Mouse (Mus musculus): ENCODE measurements at regions not wholly inside any gene's neighbourhood (a gene's known extent, or its start where the extent isn't known, plus 50 kb on each side); places are given as distances from the start of the nearest gene placed in this dataset.

DNA sequence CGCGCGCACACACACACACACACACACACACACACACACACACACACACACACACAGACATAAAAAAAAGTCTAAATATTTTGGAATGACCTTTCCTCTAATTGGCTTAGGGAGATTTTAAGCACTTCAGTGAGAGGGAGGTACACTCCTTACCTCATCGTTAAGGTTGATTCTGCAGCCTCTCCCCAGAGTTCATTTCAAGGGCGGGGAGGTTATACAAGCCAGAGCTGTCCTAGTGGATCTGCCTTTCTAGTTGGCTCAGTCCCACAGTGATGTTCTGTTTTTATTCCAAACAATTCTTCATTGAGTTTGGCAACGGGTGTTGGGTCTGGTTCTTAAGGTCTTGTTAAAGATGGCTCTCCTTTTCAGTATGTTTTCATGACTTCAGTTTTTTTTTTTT lies 64.8 kb upstream of the Eif4g2 start:
- TF ChIP-seq GATA2 (IDR thresholded peaks at IDR 0.05; ENCODE audit: borderline replicate concordance, low read depth, low read length), result no peak
- no peak for TF ChIP-seq POLR2AphosphoS5 (IDR thresholded peaks at IDR 0.05; ENCODE audit: insufficient replicate concordance, low read depth, low read length)
- TF ChIP-seq CTCF (IDR thresholded peaks at IDR 0.05; ENCODE audit: low read depth, low read length), result no peak
- no peak for TF ChIP-seq TAL1 (conservative IDR thresholded peaks at IDR 0.05; ENCODE audit: low read depth, low read length)
- TF ChIP-seq GATA1 (IDR thresholded peaks at IDR 0.05; ENCODE audit: borderline replicate concordance, low read length), result no peak
- DNase-seq (ENCODE audit: low spot score) (no peak), ATAC-seq (ENCODE audit: extremely low read depth, insufficient number of reproducible peaks, low FRiP score, poor library complexity, severe bottlenecking) (no peak)
- Histone ChIP-seq H3K9me3 (replicated peaks) (no peaks in the 10 kb centered on the region), H3K27me3 (ENCODE audit: insufficient read depth, low read length) (peaks cover 7% of the 10 kb centered on the region; the same call in 1 of the 2 replicates), H3K4me1 (ENCODE audit: insufficient read depth, low read depth, low read length) (no peaks in the 10 kb centered on the region), H3K36me3 (replicated peaks) (no peaks in the 10 kb centered on the region), H3K4me3 (ENCODE audit: low read depth, low read length) (no peak overlapping the region)

DNA sequence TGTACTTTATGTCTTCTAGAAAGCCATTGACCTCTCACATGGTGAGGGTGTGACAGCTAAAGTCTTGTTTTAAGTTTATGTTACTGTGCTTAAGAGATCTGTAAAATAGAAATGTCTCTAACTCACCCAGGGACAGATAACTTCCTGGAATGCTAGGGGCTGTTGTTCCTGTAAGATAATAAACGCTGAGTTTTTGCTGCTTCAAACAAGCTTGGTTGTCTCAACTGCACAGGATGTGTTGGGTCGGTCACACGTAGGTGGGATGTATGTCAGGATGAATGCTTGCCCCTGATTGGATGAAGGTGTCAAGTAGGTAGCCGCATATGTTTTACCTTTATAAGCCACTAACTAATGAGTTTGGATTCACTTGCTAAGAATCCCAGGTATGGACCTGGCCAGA lies 63.8 kb upstream of the Eif4g2 start:
- Histone ChIP-seq H3K9me3 (replicated peaks) (no peaks in the 10 kb centered on the region), H3K4me1 (ENCODE audit: insufficient read depth, low read depth, low read length) (no peaks in the 10 kb centered on the region), H3K36me3 (replicated peaks) (no peaks in the 10 kb centered on the region), H3K4me3 (ENCODE audit: low read depth, low read length) (no peak overlapping the region), H3K27me3 (ENCODE audit: insufficient read depth, low read length) (peaks cover 4% of the 10 kb centered on the region; the same call in 1 of the 2 replicates)
- no peak for ATAC-seq (ENCODE audit: extremely low read depth, insufficient number of reproducible peaks, low FRiP score, poor library complexity, severe bottlenecking)
- TF ChIP-seq GATA1 (IDR thresholded peaks at IDR 0.05; ENCODE audit: borderline replicate concordance, low read length), result no peak
- TF ChIP-seq TAL1 (conservative IDR thresholded peaks at IDR 0.05; ENCODE audit: low read depth, low read length), result no peak
- no peak for TF ChIP-seq GATA2 (IDR thresholded peaks at IDR 0.05; ENCODE audit: borderline replicate concordance, low read depth, low read length)
- TF ChIP-seq CTCF (IDR thresholded peaks at IDR 0.05; ENCODE audit: low read depth, low read length), result no peak
- TF ChIP-seq POLR2AphosphoS5 (IDR thresholded peaks at IDR 0.05; ENCODE audit: insufficient replicate concordance, low read depth, low read length), result no peak
- DNase-seq (ENCODE audit: low spot score), result no peak

DNA sequence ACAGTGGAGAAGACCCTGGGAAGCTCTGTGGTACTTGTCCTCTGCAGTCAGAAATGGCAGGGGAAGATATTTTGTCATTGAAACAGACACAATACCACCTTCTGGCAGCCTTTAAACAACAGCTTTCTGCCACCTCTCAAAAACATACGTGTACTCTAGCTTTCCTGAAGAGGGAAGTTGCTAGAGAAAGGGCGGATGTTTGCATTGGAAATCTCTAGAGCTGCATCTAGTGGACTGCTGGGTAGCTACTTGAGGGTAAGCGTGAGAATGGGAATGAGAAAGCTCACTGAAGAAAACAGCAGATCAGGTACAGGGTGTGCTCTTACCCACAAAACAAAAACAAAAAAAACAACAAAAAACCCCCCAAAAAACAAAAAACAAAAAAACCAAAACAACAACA lies 61.4 kb upstream of the Eif4g2 start:
- DNase-seq (ENCODE audit: low spot score), result no peak
- no peak overlapping the region for H3K4me3 ChIP-seq (ENCODE audit: low read depth, low read length)
- H3K27me3 ChIP-seq (ENCODE audit: insufficient read depth, low read length), result peaks cover 2% of the 10 kb centered on the region; the same call in 1 of the 2 replicates
- no peak for ATAC-seq (ENCODE audit: extremely low read depth, insufficient number of reproducible peaks, low FRiP score, poor library complexity, severe bottlenecking)
- H3K4me1 ChIP-seq (ENCODE audit: insufficient read depth, low read depth, low read length), result no peaks in the 10 kb centered on the region
- no peaks in the 10 kb centered on the region for H3K36me3 ChIP-seq (replicated peaks)
- H3K9me3 ChIP-seq (replicated peaks), result no peaks in the 10 kb centered on the region
- TF ChIP-seq POLR2AphosphoS5 (IDR thresholded peaks at IDR 0.05; ENCODE audit: insufficient replicate concordance, low read depth, low read length), result no peak
- no peak for TF ChIP-seq CTCF (IDR thresholded peaks at IDR 0.05; ENCODE audit: low read depth, low read length)
- TF ChIP-seq GATA2 (IDR thresholded peaks at IDR 0.05; ENCODE audit: borderline replicate concordance, low read depth, low read length), result no peak
- TF ChIP-seq GATA1 (IDR thresholded peaks at IDR 0.05; ENCODE audit: borderline replicate concordance, low read length), result no peak
- TF ChIP-seq TAL1 (conservative IDR thresholded peaks at IDR 0.05; ENCODE audit: low read depth, low read length), result no peak

DNA sequence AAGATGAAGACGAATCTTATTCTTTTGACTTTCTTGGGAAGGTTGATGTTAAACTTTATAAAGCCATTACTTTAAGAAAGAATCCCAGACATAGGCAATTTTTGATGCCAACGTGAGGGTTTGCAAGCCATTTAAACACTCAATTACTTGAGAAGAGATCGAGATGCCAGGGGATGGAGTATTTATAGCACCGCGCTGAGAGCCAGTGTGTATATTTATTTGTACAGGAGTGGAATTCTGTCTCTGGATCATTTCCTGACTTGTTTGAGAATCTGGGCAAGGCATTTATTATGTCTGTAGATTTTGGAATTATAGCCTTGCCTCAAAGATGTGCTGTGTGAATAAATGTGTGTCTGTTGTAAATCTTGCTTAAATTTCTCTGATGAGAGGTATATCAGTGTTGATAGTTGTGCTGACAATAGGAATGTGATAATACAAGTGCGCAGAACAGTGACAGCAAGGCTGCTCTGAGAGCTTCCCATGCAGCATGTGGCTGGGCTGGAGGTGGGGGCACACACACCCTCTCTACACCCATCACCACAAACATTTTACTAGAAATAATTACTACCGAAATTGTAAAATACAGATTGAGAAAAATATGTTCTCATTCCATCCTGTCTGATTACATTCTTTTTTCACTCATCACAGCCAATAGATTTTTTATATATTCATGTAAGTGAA lies 58.6 kb upstream of the Eif4g2 start:
- no peak for ATAC-seq (ENCODE audit: extremely low read depth, insufficient number of reproducible peaks, low FRiP score, poor library complexity, severe bottlenecking)
- DNase-seq (ENCODE audit: low spot score), result no peak
- Histone ChIP-seq H3K27me3 (ENCODE audit: insufficient read depth, low read length) (peaks cover 2% of the 10 kb centered on the region; the same call in 1 of the 2 replicates), H3K9me3 (replicated peaks) (no peaks in the 10 kb centered on the region), H3K4me1 (ENCODE audit: insufficient read depth, low read depth, low read length) (peaks cover 7% of the 10 kb centered on the region; the same call in 1 of the 2 replicates), H3K36me3 (replicated peaks) (no peaks in the 10 kb centered on the region), H3K4me3 (ENCODE audit: low read depth, low read length) (no peak overlapping the region)
- TF ChIP-seq TAL1 (conservative IDR thresholded peaks at IDR 0.05; ENCODE audit: low read depth, low read length), result no peak
- no peak for TF ChIP-seq GATA2 (IDR thresholded peaks at IDR 0.05; ENCODE audit: borderline replicate concordance, low read depth, low read length)

DNA sequence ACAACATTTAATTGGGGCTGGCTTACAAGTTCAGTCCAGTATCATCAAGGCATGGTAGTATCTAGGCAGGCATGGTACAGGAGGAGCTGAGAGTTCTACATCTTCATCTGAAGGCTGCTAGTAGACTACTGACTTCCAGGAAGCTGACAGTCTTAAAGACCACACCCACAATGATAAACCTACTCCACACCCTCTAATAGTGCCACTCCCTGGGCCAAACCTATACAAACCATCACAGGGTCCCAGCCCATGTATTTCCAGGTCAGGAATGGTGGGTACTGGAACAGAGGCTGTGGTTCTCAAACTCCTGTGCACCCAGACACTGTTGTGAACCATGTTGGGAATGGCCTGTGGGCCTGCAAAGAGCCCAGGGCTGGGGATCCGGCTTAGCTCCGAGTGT lies 55.2 kb upstream of the Eif4g2 start:
- ATAC-seq (ENCODE audit: extremely low read depth, insufficient number of reproducible peaks, low FRiP score, poor library complexity, severe bottlenecking) (no peak), DNase-seq (ENCODE audit: low spot score) (no peak)
- Histone ChIP-seq H3K36me3 (replicated peaks) (no peaks in the 10 kb centered on the region), H3K4me3 (ENCODE audit: low read depth, low read length) (no peak overlapping the region), H3K27me3 (ENCODE audit: insufficient read depth, low read length) (peaks cover 8% of the 10 kb centered on the region; the same call in 1 of the 2 replicates), H3K4me1 (ENCODE audit: insufficient read depth, low read depth, low read length) (peaks cover 11% of the 10 kb centered on the region), H3K9me3 (replicated peaks) (no peaks in the 10 kb centered on the region)
- TF ChIP-seq POLR2AphosphoS5 (IDR thresholded peaks at IDR 0.05; ENCODE audit: insufficient replicate concordance, low read depth, low read length), result no peak
- no peak for TF ChIP-seq GATA2 (IDR thresholded peaks at IDR 0.05; ENCODE audit: borderline replicate concordance, low read depth, low read length)
- no peak for TF ChIP-seq CTCF (IDR thresholded peaks at IDR 0.05; ENCODE audit: low read depth, low read length)
- no peak for TF ChIP-seq TAL1 (conservative IDR thresholded peaks at IDR 0.05; ENCODE audit: low read depth, low read length)

DNA sequence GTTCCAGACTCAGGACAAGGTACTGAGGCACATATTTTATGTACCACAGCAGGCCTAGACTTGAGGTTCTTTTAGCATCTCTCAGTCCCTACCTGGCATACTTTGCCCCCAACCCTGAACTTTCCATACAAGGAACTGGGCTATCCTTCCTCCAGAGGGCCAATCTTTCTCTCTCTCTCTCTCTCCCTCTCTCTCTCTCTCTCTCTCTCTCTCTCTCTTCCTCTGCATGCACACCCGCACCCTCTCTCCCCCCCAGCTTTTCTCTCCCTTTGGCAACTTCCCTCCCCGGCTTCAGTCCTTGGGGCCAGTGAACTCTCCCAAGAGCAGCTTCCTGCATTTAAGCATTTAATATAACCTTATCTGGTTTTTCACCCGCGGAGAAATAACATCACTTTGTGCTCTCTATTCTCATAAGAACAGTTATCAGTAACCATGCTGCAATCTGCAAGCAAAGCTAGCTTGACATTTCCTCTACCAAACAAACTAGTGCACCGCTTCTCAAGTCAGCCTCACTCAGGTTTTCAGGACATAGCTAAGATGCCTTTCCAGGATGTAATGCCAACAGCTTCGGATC lies 53.3 kb upstream of the Eif4g2 start:
- H3K27me3 ChIP-seq (ENCODE audit: insufficient read depth, low read length), result peaks cover 8% of the 10 kb centered on the region; the same call in 1 of the 2 replicates
- no peaks in the 10 kb centered on the region for H3K36me3 ChIP-seq (replicated peaks)
- TF ChIP-seq TAL1 (conservative IDR thresholded peaks at IDR 0.05; ENCODE audit: low read depth, low read length) (no peak), GATA2 (IDR thresholded peaks at IDR 0.05; ENCODE audit: borderline replicate concordance, low read depth, low read length) (no peak)
- H3K4me3 ChIP-seq (ENCODE audit: low read depth, low read length), result no peak overlapping the region
- H3K4me1 ChIP-seq (ENCODE audit: insufficient read depth, low read depth, low read length), result peaks cover 11% of the 10 kb centered on the region
- no peak for ATAC-seq (ENCODE audit: extremely low read depth, insufficient number of reproducible peaks, low FRiP score, poor library complexity, severe bottlenecking)
- no peak for DNase-seq (ENCODE audit: low spot score)
- H3K9me3 ChIP-seq (replicated peaks), result no peaks in the 10 kb centered on the region

Measured in G1E (cell line).